ENCODE assay signal across 28 mouse cellular contexts in genomic region chr16:25878116-25878515, GRCm38 (mm10).
"Had no signal": no experiment of that assay in that cellular context is flagged by ENCODE, and none has a peak within 500 bp of the region (broad histone marks: within the 10 kb centered on the region; RNA-seq: fewer than 3 reads in every experiment).

No protein-coding gene starts in this region.

- H3K4me3 ChIP-seq: embryonic facial prominence, embryonic 10.5 days; embryonic facial prominence, embryonic 12.5 days; embryonic facial prominence, embryonic 13.5 days; embryonic facial prominence, embryonic 15.5 days; erythroblast, embryonic 14.5 days; forebrain, embryonic 10.5 days; forebrain, embryonic 12.5 days; forebrain, embryonic 13.5 days; forebrain, embryonic 15.5 days; gastrocnemius, adult 2 months had no signal

- H3K36me3 ChIP-seq: embryonic facial prominence, embryonic 10.5 days; embryonic facial prominence, embryonic 12.5 days; embryonic facial prominence, embryonic 13.5 days; embryonic facial prominence, embryonic 15.5 days; forebrain, embryonic 10.5 days; forebrain, embryonic 12.5 days; forebrain, embryonic 15.5 days had no signal

- H3K4me1 ChIP-seq: embryonic facial prominence, embryonic 10.5 days; embryonic facial prominence, embryonic 12.5 days; embryonic facial prominence, embryonic 13.5 days; embryonic facial prominence, embryonic 15.5 days; forebrain, embryonic 10.5 days; forebrain, embryonic 12.5 days; forebrain, embryonic 13.5 days; forebrain, embryonic 15.5 days had no signal

- ATAC-seq: forebrain, embryonic 13.5 days; forebrain, embryonic 14.5 days; forebrain, embryonic 15.5 days; forebrain, embryonic 16.5 days; forebrain, postnatal 0 days had no signal

- H3K9me3 ChIP-seq: embryonic facial prominence, embryonic 10.5 days; embryonic facial prominence, embryonic 12.5 days; embryonic facial prominence, embryonic 13.5 days; embryonic facial prominence, embryonic 15.5 days; forebrain, embryonic 10.5 days; forebrain, embryonic 12.5 days; forebrain, embryonic 13.5 days; forebrain, embryonic 15.5 days had no signal

- DNase-seq: cerebellum, adult 2 months; cerebellum, adult 8-10 months; cerebellum, adult 9-10 months; cerebellum, adult 9-11 months; cerebellum, postnatal 10 days; cerebellum, postnatal 14 days; cerebellum, postnatal 25 days; cerebellum, postnatal 36 days; embryo, embryonic 11 days; forebrain, postnatal 0 days; gastrocnemius, postnatal 10 days; gastrocnemius, postnatal 14 days; gastrocnemius, postnatal 25 days; gastrocnemius, postnatal 36 days; heart, adult 11 months; heart, adult 18-20 months had no signal

- H3K4me2 ChIP-seq: embryonic facial prominence, embryonic 12.5 days; embryonic facial prominence, embryonic 13.5 days; embryonic facial prominence, embryonic 15.5 days; forebrain, embryonic 12.5 days; forebrain, embryonic 13.5 days; forebrain, embryonic 15.5 days had no signal

- H3K27me3 ChIP-seq: embryonic facial prominence, embryonic 12.5 days; embryonic facial prominence, embryonic 13.5 days; embryonic facial prominence, embryonic 15.5 days; forebrain, embryonic 12.5 days; forebrain, embryonic 13.5 days; forebrain, embryonic 15.5 days had no signal

- H3K27ac ChIP-seq: embryonic facial prominence, embryonic 10.5 days; embryonic facial prominence, embryonic 12.5 days; embryonic facial prominence, embryonic 13.5 days; embryonic facial prominence, embryonic 15.5 days; forebrain, embryonic 10.5 days; forebrain, embryonic 12.5 days; forebrain, embryonic 13.5 days; forebrain, embryonic 15.5 days; gastrocnemius, adult 2 months had no signal

- H3K9ac ChIP-seq: embryonic facial prominence, embryonic 12.5 days; embryonic facial prominence, embryonic 13.5 days; embryonic facial prominence, embryonic 15.5 days; forebrain, embryonic 12.5 days; forebrain, embryonic 13.5 days; forebrain, embryonic 15.5 days; forebrain, postnatal 0 days had no signal
